Mouse (Mus musculus) ovary, postnatal 14 days (tissue): ENCODE measurements at regions not wholly inside any gene's neighbourhood (a gene's known extent, or its start where the extent isn't known, plus 50 kb on each side); places are given as distances from the start of the nearest gene placed in this dataset.
A peak's percentile ranks its signal among the peaks of the same experiment; 100 is the strongest.

ENCODE experiments used
- DNase-seq: peaks from one replicate; pipeline ENCODE4 v3.0.0; 2022; ENCODE audit warnings: low spot score

- no peak for DNase-seq
These were observed 462.1 kb upstream of the Arglu1 start for GRCm38 (mm10) chr8:9152313-9152925.

- no peak for DNase-seq
These were observed 454.0 kb upstream of the Arglu1 start for GRCm38 (mm10) chr8:9144362-9144761.

GRCm38 (mm10) chr8:9139781-9140180, 449.5 kb upstream of the Arglu1 start:
- no peak for DNase-seq

GRCm38 (mm10) chr8:9139059-9139620, 448.8 kb upstream of the Arglu1 start:
- DNase-seq: peak; percentile 7

GRCm38 (mm10) chr8:9133758-9134157, 443.4 kb upstream of the Arglu1 start:
- no peak for DNase-seq

- no peak for DNase-seq
These were observed 442.4 kb upstream of the Arglu1 start for GRCm38 (mm10) chr8:9132612-9133218.

GRCm38 (mm10) chr8:9131249-9131648, 440.9 kb upstream of the Arglu1 start:
- DNase-seq: no peak

GRCm38 (mm10) chr8:9124503-9124902, 434.2 kb upstream of the Arglu1 start:
- DNase-seq: no peak

- DNase-seq: peak; percentile 6
These were observed 427.8 kb upstream of the Arglu1 start for GRCm38 (mm10) chr8:9117809-9118737.

GRCm38 (mm10) chr8:9095980-9096379, 405.7 kb upstream of the Arglu1 start:
- DNase-seq: no peak

GRCm38 (mm10) chr8:9094002-9094401, 403.7 kb upstream of the Arglu1 start:
- no peak for DNase-seq

GRCm38 (mm10) chr8:9093356-9093755, 403.0 kb upstream of the Arglu1 start:
- DNase-seq: no peak

- DNase-seq: no peak
These were observed 382.4 kb upstream of the Arglu1 start for GRCm38 (mm10) chr8:9072724-9073123.

GRCm38 (mm10) chr8:9072286-9072685, 382.0 kb upstream of the Arglu1 start:
- DNase-seq: no peak

- no peak for DNase-seq
These were observed 380.6 kb upstream of the Arglu1 start for GRCm38 (mm10) chr8:9070953-9071352.

- DNase-seq: no peak
These were observed 379.5 kb upstream of the Arglu1 start for GRCm38 (mm10) chr8:9069845-9070244.

- DNase-seq: no peak
These were observed 377.4 kb upstream of the Arglu1 start for GRCm38 (mm10) chr8:9067731-9068130.

- no peak for DNase-seq
These were observed 369.8 kb upstream of the Arglu1 start for GRCm38 (mm10) chr8:9060166-9060565.

- no peak for DNase-seq
These were observed 365.1 kb upstream of the Arglu1 start for GRCm38 (mm10) chr8:9055416-9055819.

- no peak for DNase-seq
These were observed 364.5 kb upstream of the Arglu1 start for GRCm38 (mm10) chr8:9054801-9055200.

- DNase-seq: peak; percentile 44
These were observed 361.4 kb upstream of the Arglu1 start for GRCm38 (mm10) chr8:9051699-9052098.

- DNase-seq: no peak
These were observed 360.6 kb upstream of the Arglu1 start for GRCm38 (mm10) chr8:9050740-9051475.
